Mouse (Mus musculus) CH12.LX (cell line): ENCODE measurements around the gene Ciz1.

Experiments
- CHD1 ChIP-seq: IDR thresholded peaks from 2 replicates; pipeline ENCODE4 v1.6.1; 2012; ENCODE audit warnings: low read depth, low read length, improper control_type of control experiment, inconsistent platforms
- CTCF ChIP-seq, 2 experiments: IDR thresholded peaks in 1 of 2; conservative IDR thresholded peaks in 1 of 2; 2 replicates each; pipeline ENCODE4 v1.5.1; 2011 to 2012; ENCODE audit warnings: low read depth in 2 of 2, low read length in 2 of 2, improper control_type of control experiment in 1 of 2, inconsistent platforms in 1 of 2, mild to moderate bottlenecking in 1 of 2, moderate library complexity in 1 of 2
- HCFC1 ChIP-seq: IDR thresholded peaks from 2 replicates; pipeline ENCODE4 v1.6.1; 2012; ENCODE audit warnings: low read depth, mild to moderate bottlenecking, inconsistent platforms, low read length, improper control_type of control experiment
- JUN ChIP-seq: IDR thresholded peaks from 2 replicates; pipeline ENCODE4 v1.6.1; 2011; ENCODE audit warnings: low read depth, mild to moderate bottlenecking, low read length, improper control_type of control experiment, moderate library complexity; ENCODE audit not compliant: insufficient read depth
- MAX ChIP-seq: IDR thresholded peaks from 2 replicates; pipeline ENCODE4 v1.6.1; 2011; ENCODE audit warnings: low read length, improper control_type of control experiment
- MAZ ChIP-seq: IDR thresholded peaks from 2 replicates; pipeline ENCODE4 v1.6.1; 2012; ENCODE audit warnings: low read depth, mild to moderate bottlenecking, inconsistent platforms, low read length, improper control_type of control experiment, moderate library complexity
- MEF2A ChIP-seq: IDR thresholded peaks from 2 replicates; pipeline ENCODE4 v1.6.1; 2014; ENCODE audit warnings: low read depth, mild to moderate bottlenecking, inconsistent platforms, low read length, improper control_type of control experiment, borderline replicate concordance
- MYC ChIP-seq: IDR thresholded peaks from 2 replicates; pipeline ENCODE4 v1.6.1; 2011; ENCODE audit warnings: low read depth, mild to moderate bottlenecking, improper control_type of control experiment, low read length
- POLR2A ChIP-seq: IDR thresholded peaks from 2 replicates; pipeline ENCODE4 v1.6.1; 2011; ENCODE audit warnings: low read depth, mild to moderate bottlenecking, improper control_type of control experiment, low read length
- SMC3 ChIP-seq: IDR thresholded peaks from 2 replicates; pipeline ENCODE4 v1.6.1; 2011; ENCODE audit warnings: low read depth, low read length, improper control_type of control experiment
- USF1 ChIP-seq: IDR thresholded peaks from 2 replicates; pipeline ENCODE4 v1.6.1; 2014; ENCODE audit warnings: low read depth, mild to moderate bottlenecking, inconsistent platforms, low read length, improper control_type of control experiment
- ZMIZ1 ChIP-seq: IDR thresholded peaks from 2 replicates; pipeline ENCODE4 v1.6.1; 2012; ENCODE audit warnings: low read depth, mild to moderate bottlenecking, inconsistent platforms, low read length, improper control_type of control experiment

- TF ChIP-seq CHD1 = no peak
- no peak for TF ChIP-seq USF1
- no peak for TF ChIP-seq MEF2A
- TF ChIP-seq CTCF (conservative IDR thresholded peaks at IDR 0.05 in 1 of 2, IDR thresholded peaks at IDR 0.05 in 1 of 2; ENCODE audit: low read depth in 2 of 2, low read length in 2 of 2) = no peak
- TF ChIP-seq ZMIZ1 = no peak
- TF ChIP-seq MAX = no peak
- TF ChIP-seq SMC3 = no peak
- no peak for TF ChIP-seq MYC
- no peak for TF ChIP-seq MAZ
- TF ChIP-seq POLR2A = no peak
- no peak for TF ChIP-seq JUN
- no peak for TF ChIP-seq HCFC1
Measured at GRCm38 (mm10) chr2:32339912-32340642, 12.1 kb upstream of the Ciz1 start.
